Mouse (Mus musculus): ENCODE results near the gene Fhit.

The Fhit gene

GRCm38 (mm10) chr14:10133873-10134272 lies 1028.0 kb downstream of the Fhit start:
- in situ Hi-C loops (cut with MseI, MboI) = no loop called here

GRCm38 (mm10) chr14:10129675-10130074 lies 1032.2 kb downstream of the Fhit start:
- in situ Hi-C loops (cut with MseI, MboI) = no loop called here

DNA sequence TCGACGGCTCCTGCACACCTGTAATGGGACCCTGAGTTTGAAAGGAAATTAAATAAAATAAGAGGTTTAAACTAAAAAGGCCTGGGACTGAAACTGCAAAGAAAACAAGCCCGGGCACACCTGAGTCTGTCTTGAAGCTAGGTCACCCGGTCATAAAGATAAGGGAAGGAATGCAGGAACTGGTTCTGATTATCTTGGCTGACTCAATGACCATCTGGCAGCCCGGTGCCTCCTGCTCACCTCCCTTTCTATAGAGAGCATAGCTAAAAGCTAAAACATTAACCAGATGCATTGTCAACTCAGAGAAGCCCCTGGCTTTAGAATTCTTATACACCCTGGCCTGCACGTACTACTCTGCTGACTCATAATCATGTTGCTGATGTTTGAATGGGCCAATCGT lies 1032.7 kb downstream of the Fhit start:
- in situ Hi-C loops (cut with MseI, MboI) = no loop called here

GRCm38 (mm10) chr14:10126536-10126935 lies 1035.3 kb downstream of the Fhit start:
- in situ Hi-C loops (cut with MseI, MboI) = no loop called here

DNA sequence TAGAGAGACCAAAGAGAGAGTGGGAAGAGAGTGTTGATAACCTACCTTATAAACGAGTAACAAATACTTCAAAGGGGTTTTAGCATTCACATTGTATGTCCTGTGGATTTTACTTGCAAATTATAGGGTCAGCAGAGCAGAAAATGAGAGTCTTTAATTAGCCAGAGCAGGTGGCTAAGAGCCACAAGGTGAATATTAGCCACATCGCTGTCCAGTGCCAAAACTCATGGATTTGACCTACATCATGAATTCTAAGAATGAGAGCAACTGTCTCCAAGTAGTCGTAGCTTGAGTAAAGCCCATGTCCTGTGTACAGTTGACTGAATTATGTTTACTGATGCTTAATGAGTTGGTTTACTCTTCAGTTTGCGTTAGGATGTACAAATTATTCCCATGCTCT lies 1039.7 kb downstream of the Fhit start:
- in situ Hi-C loops (cut with MseI, MboI) = no loop called here

- in situ Hi-C loops (cut with MseI, MboI) = no loop called here
Observed at GRCm38 (mm10) chr14:10096236-10096635, 1065.6 kb downstream of the Fhit start.

DNA sequence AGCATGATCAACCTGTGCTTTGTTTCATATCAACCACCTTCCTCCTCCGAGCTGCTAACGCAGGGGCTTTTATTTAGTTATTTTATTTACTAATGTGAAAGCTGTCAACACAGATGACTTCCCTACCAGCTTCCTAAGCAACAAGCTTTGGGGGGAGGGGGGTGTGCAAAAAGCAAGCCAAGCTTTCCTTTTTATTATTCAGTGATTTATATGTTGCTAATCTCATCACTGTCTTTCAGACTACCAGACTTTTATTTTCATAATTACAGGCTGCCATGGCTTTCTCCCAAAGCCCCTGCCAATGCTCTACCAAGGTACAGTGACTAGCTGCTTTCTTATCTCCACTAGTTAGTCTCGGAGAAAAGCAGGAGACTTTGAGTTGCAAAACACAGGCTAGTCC lies 1082.8 kb downstream of the Fhit start:
- in situ Hi-C loops (cut with MseI, MboI) = no loop called here

- in situ Hi-C loops (cut with MseI, MboI) = no loop called here
Observed at GRCm38 (mm10) chr14:10049947-10050346, 1111.9 kb downstream of the Fhit start.

- in situ Hi-C loops (cut with MseI, MboI) = no loop called here
Observed at GRCm38 (mm10) chr14:10047123-10047783, 1114.6 kb downstream of the Fhit start.

DNA sequence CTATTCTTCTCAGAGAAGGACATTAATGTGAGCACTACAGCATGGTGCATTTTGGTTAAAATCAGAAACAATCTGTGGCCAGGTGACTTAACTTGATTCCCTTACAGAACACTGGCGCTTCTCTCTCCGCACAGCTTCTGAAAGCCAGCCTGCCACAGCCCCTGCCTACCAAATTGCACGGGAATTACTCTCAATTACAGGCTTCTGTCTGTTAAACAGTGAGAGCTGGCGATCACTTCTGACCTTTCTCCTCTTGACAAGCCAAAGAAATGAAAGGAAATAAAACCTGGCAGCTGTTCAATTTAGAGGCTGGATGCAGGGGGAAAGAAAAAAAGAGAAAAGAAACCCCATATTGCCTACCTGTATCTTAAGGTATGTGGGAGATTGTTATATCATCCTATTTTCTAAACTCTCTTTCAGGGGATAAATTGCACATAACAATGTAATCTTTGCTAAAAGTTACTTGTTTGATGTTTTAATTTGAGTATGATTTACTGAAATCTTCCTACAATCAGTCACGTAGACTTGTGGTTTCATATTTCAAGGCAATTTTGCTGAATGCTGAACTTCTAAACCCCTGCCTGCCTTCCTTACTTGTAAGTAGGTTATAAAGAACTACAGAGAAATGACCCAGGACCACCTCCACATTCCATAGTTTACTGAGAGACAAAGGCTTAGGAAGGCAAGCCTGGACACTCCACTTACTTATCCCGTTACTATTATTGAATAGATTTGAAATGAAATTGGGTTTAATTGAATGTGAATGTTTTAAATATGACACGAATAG lies 1115.3 kb downstream of the Fhit start:
- in situ Hi-C loops (cut with MseI, MboI) = no loop called here

GRCm38 (mm10) chr14:10038021-10038420 lies 1123.8 kb downstream of the Fhit start:
- in situ Hi-C loops (cut with MseI, MboI) = no loop called here

GRCm38 (mm10) chr14:10036685-10037215 lies 1125.1 kb downstream of the Fhit start:
- in situ Hi-C loops (cut with MseI, MboI) = no loop called here

DNA sequence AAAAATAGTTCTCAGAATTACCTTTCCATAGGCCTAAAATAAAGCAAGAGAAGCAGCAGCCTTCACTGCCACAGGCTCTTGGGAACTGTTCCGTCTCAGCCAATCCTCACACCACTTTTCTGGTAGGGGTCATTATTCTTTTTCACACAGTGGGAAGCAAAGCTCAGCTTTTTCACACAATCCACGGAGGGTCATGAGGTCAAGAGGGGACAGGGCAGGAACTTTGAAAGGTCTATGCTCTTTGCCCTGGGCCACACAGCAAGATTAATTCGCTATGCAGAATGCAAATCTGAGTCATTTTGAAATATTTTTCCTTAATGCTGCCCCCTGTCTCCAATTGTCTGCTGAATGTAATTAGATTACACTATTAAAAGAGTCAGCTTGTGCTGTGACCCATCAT lies 1126.2 kb downstream of the Fhit start:
- in situ Hi-C loops (cut with MseI, MboI) = no loop called here

DNA sequence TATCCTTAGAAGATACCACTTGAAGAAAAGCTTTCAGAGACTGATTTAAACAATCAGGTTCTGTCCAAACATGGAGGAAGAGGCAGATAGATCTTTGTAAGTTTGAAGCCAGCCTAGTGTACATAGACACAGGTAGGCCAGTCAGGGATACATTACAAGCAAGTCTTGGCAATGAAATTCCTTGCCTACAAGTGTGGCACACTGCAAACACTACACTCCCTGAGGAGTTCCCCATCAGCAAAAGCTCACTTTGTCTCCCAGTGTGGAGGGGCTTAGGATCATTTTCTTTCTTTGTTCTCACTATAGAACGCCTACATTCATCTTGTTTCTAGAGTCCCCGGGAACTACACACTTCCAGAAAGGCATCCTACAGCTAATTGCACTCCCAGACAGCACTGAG lies 1126.6 kb downstream of the Fhit start:
- in situ Hi-C loops (cut with MseI, MboI) = no loop called here

- in situ Hi-C loops (cut with MseI, MboI) = no loop called here
Observed at GRCm38 (mm10) chr14:10023382-10023781, 1138.5 kb downstream of the Fhit start.

DNA sequence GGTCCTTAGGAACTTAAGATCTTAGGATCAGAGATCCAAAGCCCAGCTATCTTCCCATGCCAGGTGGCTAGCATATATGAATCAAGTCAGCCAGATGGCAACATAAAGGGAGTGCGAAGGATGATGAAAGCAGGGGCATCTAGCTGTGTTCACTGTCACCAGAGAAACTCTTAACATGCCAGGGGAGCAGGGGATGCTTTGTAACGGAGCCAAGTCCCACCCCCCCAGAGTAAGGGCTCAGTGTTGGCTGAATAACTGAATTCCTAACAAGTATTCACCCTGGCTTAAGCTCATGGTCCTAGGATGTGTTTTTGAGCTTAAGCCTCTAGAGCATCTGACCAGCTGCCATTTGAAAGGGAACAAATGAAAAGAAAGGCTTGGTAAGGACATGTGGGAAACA lies 1139.5 kb downstream of the Fhit start:
- in situ Hi-C loops (cut with MseI, MboI) = no loop called here

DNA sequence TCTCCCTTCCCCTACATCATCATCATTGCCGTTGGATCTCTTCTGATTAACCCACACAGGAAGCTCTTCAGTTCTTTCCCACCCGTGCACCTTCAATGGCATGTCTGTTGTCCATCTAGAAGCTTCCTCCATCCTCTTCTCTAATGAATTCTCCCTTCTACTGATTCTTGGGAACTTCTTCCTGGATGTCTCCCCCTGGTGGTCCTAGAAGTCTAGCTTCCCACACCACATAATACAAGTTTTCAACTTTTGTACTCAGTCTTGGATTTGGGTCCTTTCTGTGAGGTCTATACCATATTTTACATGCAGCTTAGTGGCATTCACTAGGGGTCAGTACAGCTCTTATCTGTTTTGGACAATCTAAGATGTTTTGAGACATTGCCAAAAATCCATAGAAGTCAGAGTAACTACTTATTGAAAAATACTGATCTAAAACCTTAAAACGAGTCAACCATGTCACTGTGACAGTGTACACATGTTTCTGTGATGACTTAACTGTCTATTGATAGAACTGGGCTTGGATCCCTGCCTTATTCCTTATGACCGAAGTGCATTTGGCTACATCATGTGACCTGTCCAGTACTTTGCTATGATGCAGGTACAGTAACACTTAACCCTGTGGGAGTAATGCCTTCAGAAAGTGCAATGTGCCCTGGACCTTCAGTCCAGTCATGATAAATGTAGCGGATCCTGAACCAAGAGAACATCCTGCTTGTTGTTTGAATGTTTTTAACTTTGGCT lies 1141.3 kb downstream of the Fhit start:
- in situ Hi-C loops (cut with MseI, MboI) = no loop called here

DNA sequence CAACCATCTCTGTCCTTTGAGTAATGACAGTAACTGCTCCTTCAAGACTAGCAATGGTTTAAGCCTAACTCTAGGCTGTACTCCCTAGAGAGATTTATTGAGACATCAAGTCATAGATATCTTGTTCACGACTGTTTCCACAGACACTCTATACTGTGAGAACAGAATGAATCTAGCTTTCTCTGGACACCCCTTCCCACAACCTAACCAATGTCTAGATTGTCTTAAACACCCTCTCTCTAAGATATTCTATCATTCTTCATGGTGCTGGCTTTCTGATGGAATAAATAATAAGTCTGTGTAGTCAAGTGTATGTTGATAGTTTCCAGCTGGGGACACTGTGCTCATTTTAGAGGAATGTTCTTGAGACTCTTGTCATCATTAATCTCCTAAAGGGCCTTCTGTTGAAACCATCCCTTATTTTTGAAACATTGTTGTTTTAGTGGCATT lies 1148.0 kb downstream of the Fhit start:
- in situ Hi-C loops (cut with MseI, MboI) = no loop called here

GRCm38 (mm10) chr14:10013003-10013816 lies 1148.6 kb downstream of the Fhit start:
- in situ Hi-C loops (cut with MseI, MboI) = no loop called here

- in situ Hi-C loops (cut with MseI, MboI) = no loop called here
Observed at GRCm38 (mm10) chr14:10006278-10006677, 1155.6 kb downstream of the Fhit start.

DNA sequence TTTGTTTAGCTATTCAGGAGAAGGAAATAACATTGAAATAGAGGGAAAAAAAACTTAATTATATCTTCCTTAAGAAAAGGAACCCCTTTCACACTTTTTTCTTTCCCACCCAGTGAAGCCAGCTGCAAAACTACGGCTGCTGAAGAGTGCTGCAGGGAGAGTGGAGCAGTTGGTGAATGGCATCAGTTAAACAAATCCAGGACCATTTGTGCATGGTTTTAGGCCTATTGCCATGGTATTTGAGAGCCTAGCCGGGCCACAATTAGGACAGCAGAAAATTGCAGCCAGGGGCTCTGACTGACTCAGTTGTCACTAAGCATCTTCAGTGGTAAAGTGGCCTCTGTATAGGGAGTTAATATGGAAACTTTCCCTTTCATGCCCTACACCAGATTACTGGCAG lies 1158.0 kb downstream of the Fhit start:
- in situ Hi-C loops (cut with MseI, MboI) = no loop called here
